In the genomic region with DNA sequence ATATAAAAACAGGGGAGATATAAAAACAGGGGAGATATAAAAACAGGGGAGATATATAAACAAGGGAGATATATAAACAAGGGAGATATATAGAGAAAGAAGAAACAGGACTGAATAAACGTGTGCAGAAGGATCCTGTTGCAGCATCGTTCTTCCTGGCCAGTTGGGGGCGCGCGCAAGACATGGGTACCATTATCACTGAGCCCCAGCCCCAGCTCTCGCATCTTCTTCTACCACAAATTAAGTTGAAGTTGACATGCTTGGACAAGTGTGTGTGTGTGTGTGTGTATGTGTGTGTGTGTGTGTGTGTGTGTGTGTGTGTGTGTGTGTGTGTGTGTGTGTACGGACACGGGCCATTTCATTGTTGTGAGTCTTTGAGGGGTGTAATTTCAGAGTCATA, we compare ENCODE assay signal across 7 mouse cellular contexts. TPM values are rescaled to one million over a fixed set of nuclear protein-coding genes. Genes with fewer than 3 reads are reported as not detected.
DNase-seq lines count a peak whose midpoint lies in the region; ATAC-seq and TF ChIP-seq lines count a peak whose summit lies in the region.
"Not testable (repeated sequence)": the region's sequence is repeated elsewhere in the genome, so short reads cannot be mapped to it uniquely, and the experiment has no call there.

No protein-coding gene starts in this region.

- H3K4me2 ChIP-seq in hindbrain, postnatal 0 days (ENCODE audit: low read depth, low read length); lung, embryonic 14.5 days: not testable (repeated sequence)

- H3K36me3 ChIP-seq in embryonic facial prominence, embryonic 10.5 days (replicated peaks); hindbrain, postnatal 0 days (ENCODE audit: insufficient read depth, low read length); lung, embryonic 14.5 days (ENCODE audit: insufficient read depth): not testable (repeated sequence)

- H3K9ac ChIP-seq in hindbrain, postnatal 0 days (replicated peaks; ENCODE audit: low read length); lung, embryonic 14.5 days: not testable (repeated sequence)

- not testable (repeated sequence) for H3K27me3 ChIP-seq in embryonic facial prominence, embryonic 10.5 days (replicated peaks; ENCODE audit: low read depth, poor library complexity, severe bottlenecking); hindbrain, postnatal 0 days (ENCODE audit: insufficient read depth, low read length); lung, embryonic 14.5 days (ENCODE audit: insufficient read depth, low read length)

- not testable (repeated sequence) for H3K4me1 ChIP-seq in embryonic facial prominence, embryonic 10.5 days; hindbrain, postnatal 0 days (ENCODE audit: insufficient read depth, low read length); lung, embryonic 14.5 days (ENCODE audit: insufficient read depth)

- not testable (repeated sequence) for H3K27ac ChIP-seq in embryonic facial prominence, embryonic 10.5 days (replicated peaks); hindbrain, postnatal 0 days; left cerebral cortex, adult 2 months; lung, embryonic 14.5 days (ENCODE audit: low read depth)

- H3K9me3 ChIP-seq in embryonic facial prominence, embryonic 10.5 days; hindbrain, postnatal 0 days (ENCODE audit: low read length); lung, embryonic 14.5 days (ENCODE audit: low read depth, low read length): not testable (repeated sequence)

- H3K4me3 ChIP-seq in embryonic facial prominence, embryonic 10.5 days; hindbrain, postnatal 0 days (ENCODE audit: low read length); left cerebral cortex, adult 2 months; lung, embryonic 14.5 days (ENCODE audit: low read depth, low read length): not testable (repeated sequence)

- DNase-seq in adrenal gland, postnatal 25 days, result peak; percentile 16
- peak; percentile 27 for DNase-seq in embryonic facial prominence, embryonic 10.5 days (ENCODE audit: low spot score)
- DNase-seq in hindbrain, postnatal 0 days (ENCODE audit: low spot score), result peak; percentile 22
- not testable (repeated sequence) for DNase-seq in left cerebral cortex, adult 2 months (ENCODE audit: extremely low spot score in 1 of 2, low spot score in 2 of 2); lung, embryonic 14.5 days
- peak; percentile 38 for DNase-seq in right cerebral cortex, postnatal 14 days
- DNase-seq in thymus, postnatal 14 days, result peak; percentile 28

- WGBS in embryonic facial prominence, embryonic 10.5 days, result 46% methylated on average over 8 of the region's 8 CpGs
- WGBS in hindbrain, postnatal 0 days, result 43% methylated on average over 8 of the region's 8 CpGs
- 53% methylated on average over 8 of the region's 8 CpGs for WGBS in lung, embryonic 14.5 days

- ATAC-seq in hindbrain, postnatal 0 days; lung, embryonic 14.5 days (ENCODE audit: insufficient read depth): not testable (repeated sequence)

- intact Hi-C loops in left cerebral cortex, adult 2 months (cut with DNase I), result not testable (repeated sequence)

- peak; percentile 37; the same call in 1 of the 2 replicates for TF ChIP-seq CTCF in hindbrain, postnatal 0 days (IDR thresholded peaks at IDR 0.05; ENCODE audit: low read depth)
- peak; percentile 5 for TF ChIP-seq CTCF in left cerebral cortex, adult 2 months (IDR thresholded peaks at IDR 0.05)
- peak; percentile 15; the same call in 1 of the 2 replicates for TF ChIP-seq CTCF in lung, embryonic 14.5 days (IDR thresholded peaks at IDR 0.05; ENCODE audit: low read depth)

RNA-seq across cellular contexts. Expression of a gene that starts 17.2 kb away (rescaled TPM):
- total RNA-seq in adrenal gland, postnatal 25 days (2021), result 37.8 and 41.8 TPM in 2 replicates
- 21.8 and 27.0 TPM in 2 replicates for polyA plus RNA-seq in embryonic facial prominence, embryonic 10.5 days (2016; fragmentation: Nextera tagmentation; extraction: Ambion mirVana)
- total RNA-seq in hindbrain, postnatal 0 days (2014; rRNA removed), result 12.3 and 15.1 TPM in 2 replicates
- 17.6 and 19.8 TPM in 2 replicates for polyA plus RNA-seq in hindbrain, postnatal 0 days (2015; fragmentation: Nextera tagmentation; extraction: Ambion mirVana)
- 10 to 100 TPM; 26.2 to 27.0 TPM for total RNA-seq in left cerebral cortex, adult 2 months (2021)
- 24.4 and 25.9 TPM in 2 replicates for polyA plus RNA-seq in lung, embryonic 14.5 days (2014; fragmentation: Nextera tagmentation; extraction: Ambion mirVana)
